Mouse (Mus musculus) left cerebral cortex, postnatal 36 days (tissue): ENCODE data around the gene Tsks. TPM values are rescaled to one million over a fixed set of nuclear protein-coding genes. Genes with fewer than 3 reads are reported as not detected.

Source experiments
- DNase-seq, 2 experiments: peaks; one replicate each; pipeline ENCODE4 v3.0.0; 2021 to 2022; ENCODE audit warnings: low spot score in 2 of 2, mixed read lengths in 1 of 2
- intact Hi-C: fragments of 180-260 bp; cut with DNase I; formaldehyde crosslinking; loops from one replicate; pipeline ENCODE4 v1.15.1; 2025
- total RNA-seq, 2 experiments: library from RNA; stranded (reverse); gene quantifications; 2 replicates each; pipeline ENCODE4 v1.2.3; 2021

Gene Tsks
- 1 to 10 TPM; 1.4 to 3.4 TPM for total RNA-seq

DNA sequence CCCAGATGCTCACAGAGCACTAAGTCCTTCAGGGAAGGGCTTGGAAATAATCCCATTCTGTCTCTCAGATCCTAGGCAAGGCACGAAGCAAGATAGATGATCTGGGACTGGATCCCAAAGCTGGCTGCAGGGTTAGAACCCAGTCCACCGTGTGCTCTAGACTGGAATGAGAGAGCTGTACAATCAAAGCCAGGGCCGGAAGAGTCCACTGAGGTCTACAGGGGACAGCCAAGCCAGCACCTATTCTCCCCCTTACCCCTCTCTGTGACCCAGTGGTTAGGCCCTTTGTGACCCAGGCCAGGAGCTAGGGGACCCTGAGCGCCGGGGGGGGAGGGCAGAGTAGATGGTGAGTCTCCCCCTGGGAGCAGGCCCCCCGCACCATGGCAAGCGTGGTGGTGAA, at the start of gene Tsks:
Gene Tsks (plus strand): TSS at position 301 of the 400 bp plus-strand sequence.
- no peak for DNase-seq
- intact Hi-C loops: no loop called here

DNA sequence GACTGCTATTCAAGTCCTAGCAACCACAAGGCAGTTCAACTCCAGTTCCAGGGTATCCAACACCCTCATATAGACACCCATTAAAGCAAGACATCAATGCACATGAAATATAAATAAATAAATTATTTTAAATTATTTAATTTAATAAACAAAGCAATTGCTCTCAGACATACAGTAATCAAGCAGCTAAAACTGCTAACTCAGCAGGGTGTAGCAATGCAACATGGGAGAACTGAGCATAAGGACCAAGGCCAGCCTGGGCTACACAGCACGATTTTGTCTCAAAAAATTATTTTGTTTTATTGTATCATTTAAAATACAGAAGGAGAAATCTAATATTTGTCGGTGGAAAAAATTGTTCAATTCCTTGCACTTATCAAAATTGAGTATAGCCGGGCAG, 48.8 kb upstream of the Tsks start:
- no peak for DNase-seq

GRCm38 (mm10) chr7:44895206-44895592, 47.8 kb upstream of the Tsks start:
- intact Hi-C loops: no loop called here
- no peak for DNase-seq

More for the DNA sequence above, 48.8 kb upstream of the Tsks start:
- intact Hi-C loops: no loop called here

- intact Hi-C loops: no loop called here
- DNase-seq: peak; percentile 89 to 93
Measured at GRCm38 (mm10) chr7:44895593-44896434, 47.2 kb upstream of the Tsks start, which contains the start of gene Fuz. Gene Fuz, plus strand, starts transcription at chr7:44896079.

DNA sequence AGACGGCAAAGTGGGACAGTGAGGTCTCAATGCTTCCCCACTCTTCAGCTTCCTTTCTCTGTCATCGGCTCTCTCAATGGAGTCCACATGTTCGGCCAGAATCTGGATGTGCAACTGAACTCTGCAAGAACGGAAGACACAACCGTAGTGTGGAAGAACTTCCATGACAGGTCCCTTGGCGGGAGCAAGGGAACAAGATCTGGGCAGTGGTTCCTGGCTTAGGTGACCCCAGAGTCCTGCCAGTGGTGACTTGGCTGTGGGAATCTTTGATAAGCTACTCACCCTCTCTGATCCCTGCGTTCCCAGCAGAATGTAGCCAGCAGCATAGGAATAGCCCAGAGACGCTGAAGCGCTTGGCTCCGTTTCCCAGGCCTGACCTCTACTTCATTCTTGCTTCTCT, 46.5 kb upstream of the Tsks start:
- intact Hi-C loops: no loop called here
- no peak for DNase-seq

GRCm38 (mm10) chr7:44898607-44899006, 44.4 kb upstream of the Tsks start:
- DNase-seq: no peak
- intact Hi-C loops: no loop called here

GRCm38 (mm10) chr7:44900632-44901031, 42.4 kb upstream of the Tsks start:
- intact Hi-C loops: no loop called here
- DNase-seq: no peak

DNA sequence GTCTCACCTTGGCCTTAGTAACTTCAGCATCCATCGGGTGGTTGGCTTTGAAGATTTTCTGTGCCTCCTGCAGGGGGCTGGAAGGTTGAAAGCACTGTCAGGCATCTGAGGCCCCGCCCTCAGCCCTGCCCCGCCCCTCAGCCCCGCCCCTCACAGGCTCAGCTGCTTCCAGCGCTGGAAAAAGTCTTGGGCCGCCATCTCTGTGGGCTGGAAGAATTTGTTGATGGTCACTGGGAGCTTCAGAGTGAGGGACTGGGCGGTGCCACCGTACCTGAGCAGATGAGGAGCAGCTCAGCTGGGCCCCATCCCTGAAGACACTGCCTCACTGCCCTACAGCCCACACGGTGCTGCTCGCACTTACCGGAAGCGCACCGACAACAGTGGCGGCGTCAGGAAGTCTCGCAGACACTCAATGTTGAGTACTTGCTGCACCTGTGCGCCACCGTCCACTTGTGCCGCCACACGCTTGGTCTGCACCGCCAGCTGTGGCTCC, 41.7 kb upstream of the Tsks start:
- intact Hi-C loops: no loop called here
- no peak for DNase-seq

DNA sequence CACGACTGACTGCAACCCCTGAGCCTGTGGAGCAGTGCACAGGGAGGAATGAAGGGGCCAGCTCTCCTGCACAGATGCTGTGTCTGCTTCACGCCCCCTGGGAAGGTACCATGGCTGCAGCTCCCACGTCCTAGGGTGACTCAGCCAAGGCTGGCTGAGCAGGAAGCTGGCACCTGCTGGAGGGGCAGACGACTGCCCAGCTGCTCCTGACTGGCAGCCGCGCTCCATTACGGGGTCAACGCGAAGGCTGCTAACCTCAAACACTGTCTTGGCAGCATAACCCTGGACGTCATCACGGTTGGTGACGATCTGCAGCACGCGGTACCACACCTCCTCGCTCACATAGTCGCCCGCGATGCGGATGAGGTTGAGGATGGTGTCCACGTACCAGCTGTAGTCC, 37.6 kb upstream of the Tsks start:
- intact Hi-C loops: no loop called here
- DNase-seq: peak in 1 of 2 experiments; percentile 64

DNA sequence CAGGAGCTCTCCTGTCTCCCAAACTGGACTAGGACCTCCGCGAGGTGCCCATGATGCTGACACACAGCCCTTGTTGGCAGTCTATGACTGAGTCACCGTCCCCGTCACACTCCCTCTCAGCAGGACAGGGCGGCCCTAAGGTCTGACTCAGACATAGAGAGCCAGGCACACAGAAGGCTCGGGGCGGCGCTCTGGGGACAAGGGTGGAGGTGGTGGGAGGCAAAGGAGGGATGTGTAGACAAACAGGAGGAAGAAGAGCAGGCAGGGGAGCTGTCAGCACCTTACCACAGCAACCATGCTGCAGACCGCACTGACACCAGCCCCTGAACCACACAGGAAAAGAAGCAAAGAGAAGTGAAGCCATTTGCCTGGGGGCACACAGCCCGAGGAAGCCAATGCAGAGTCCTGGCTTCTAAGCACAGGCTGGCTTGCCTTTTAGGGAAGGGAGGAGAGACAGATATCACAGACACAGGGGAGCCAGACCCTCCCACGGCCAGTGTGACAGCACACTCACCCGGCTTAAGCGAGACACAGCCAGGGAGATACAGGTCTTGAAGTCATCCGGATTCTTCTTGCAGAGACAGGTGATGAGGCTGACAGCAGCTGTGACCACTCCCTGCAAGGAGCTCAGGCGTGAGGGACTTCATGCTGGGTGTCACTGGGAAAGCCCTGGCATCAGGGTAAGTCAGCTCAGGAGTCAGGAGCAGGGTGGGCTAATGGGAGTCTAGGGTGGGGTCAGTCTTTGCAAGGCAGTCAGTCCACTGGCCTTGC, 34.1 kb upstream of the Tsks start:
- DNase-seq: no peak
- intact Hi-C loops: no loop called here

DNA sequence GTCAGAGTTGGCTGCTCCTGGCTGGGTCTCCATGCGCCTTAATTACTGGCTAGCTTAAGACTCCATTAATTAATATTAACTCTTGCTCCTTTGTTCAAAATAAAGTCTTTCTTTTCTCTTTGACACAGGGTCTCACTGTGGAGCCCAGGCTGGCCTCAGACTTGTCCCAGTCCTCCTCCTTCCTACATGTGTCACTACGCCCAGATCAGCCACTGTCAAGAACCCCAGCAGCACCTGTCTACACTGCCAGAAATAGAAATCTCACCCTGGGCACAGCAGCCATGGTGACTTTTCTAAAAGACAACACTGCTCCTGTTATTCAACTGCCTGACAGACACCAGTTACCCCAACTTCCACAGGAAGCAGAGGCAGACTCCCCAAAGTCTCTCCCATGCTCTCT, 28.6 kb upstream of the Tsks start:
- DNase-seq: no peak
- intact Hi-C loops: no loop called here

GRCm38 (mm10) chr7:44915314-44915713, 27.7 kb upstream of the Tsks start:
- intact Hi-C loops: no loop called here
- no peak for DNase-seq

DNA sequence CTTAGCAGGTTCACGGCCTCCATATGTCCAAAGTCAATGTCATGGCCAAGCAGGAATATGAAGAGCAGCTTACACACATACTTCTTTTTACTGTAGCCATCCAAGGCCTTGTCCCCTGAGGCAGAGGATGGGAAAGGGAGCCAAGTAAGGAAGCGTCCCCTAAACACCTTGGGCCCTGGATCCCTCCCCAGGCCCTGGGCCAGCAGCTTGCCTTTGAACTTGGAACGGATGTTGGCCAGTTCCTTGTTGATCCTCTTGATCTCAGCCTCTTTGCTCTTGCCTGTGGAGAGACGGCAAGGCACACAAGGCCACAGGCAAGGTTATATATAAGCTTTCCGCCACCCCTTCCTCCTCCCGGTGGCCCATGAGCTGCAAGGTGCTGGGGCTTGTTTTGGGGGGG, 26.8 kb upstream of the Tsks start:
- DNase-seq: no peak
- intact Hi-C loops: no loop called here

DNA sequence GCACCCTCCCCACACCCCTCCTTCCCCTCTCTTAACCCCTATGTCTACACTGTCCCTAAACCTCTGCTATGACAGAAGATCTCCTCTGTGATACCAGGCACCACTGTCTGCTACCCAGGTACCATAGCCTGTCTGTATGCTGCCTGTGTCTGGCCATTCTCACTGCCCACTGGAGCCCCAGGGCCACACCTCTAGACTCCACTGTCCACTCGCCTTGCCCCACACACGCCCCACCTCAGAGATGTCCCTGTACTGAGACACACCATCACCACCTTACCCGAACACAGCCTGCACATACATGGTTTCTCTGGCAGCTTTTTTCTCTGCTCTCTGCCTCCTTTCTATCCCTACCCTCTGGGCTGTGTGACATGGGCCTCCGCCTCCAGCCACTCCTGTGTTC, 26.1 kb upstream of the Tsks start:
- intact Hi-C loops: no loop called here

DNA sequence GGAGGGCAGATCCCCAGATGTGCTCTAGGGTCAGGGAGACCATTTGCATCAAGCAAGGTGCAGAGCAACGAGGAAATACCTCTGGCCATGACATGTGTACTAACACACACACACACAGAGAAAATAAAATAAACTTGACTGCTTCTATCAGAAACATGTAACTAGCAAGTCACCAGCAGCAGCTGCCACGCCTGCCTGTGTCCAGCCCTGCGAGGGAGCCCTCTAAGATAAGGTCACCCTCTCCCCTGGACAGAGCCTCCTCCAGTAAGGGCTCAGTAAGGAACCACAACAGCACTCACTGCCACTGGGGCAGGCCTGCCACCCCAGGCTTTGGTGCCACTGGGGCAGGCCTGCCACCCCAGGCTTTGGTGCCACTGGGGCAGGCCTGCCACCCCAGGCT, 24.8 kb upstream of the Tsks start:
- DNase-seq: no peak
- intact Hi-C loops: no loop called here

More for the DNA sequence above, 26.1 kb upstream of the Tsks start:
- no peak for DNase-seq

DNA sequence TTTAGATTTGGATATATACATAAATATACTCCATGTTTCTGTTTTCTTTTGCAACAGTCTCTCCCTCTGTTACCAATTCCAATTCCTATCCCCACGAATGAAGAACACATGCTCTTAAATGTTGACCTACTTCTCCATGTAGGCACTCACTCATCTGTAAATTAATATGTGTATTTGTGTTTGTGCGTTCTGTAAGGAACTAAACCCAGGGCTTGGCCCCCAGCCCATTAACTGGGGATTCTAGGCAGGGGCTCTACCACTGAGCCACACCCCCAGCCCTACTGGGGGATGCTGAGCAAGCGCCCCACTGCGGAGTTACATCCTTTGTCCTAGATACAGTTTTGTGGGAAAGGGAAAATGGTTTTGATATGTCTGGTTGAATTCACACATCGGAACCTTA, 23.9 kb upstream of the Tsks start:
- intact Hi-C loops: no loop called here
- DNase-seq: no peak

- no peak for DNase-seq
- intact Hi-C loops: loop anchor here (5.0 kb wide), 1 partner anchor 35 kb away; no protein-coding TSS in a partner anchor
Measured at GRCm38 (mm10) chr7:44922530-44922929, 20.5 kb upstream of the Tsks start.

DNA sequence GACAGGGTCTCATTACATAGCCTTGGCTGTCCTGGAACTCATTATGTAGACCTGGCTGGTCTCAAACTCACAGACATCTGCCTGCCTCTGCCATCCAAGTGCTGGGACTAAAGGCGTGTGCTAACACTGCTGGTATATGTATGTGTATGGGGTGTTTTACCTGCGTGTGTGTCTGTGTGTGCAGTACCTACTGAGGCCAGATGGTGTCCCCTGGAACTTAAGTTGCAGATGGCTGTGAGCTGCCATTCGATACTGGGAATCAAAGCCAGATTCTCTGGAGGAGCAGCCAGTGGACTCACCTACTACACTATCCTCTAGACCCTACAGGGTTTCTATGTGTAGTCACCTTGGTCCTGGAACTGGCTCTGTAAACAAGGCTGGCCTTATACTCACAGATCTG, 17.5 kb upstream of the Tsks start:
- intact Hi-C loops: loop anchor here (5.0 kb wide), 1 partner anchor 47 kb away; the partner anchor contains the start of gene Cpt1c
- no peak for DNase-seq

- intact Hi-C loops: loop anchor here (5.0 kb wide), 1 partner anchor 44 kb away; the partner anchor contains the start of gene Cpt1c
Measured at GRCm38 (mm10) chr7:44928570-44928969, 14.4 kb upstream of the Tsks start.

More at GRCm38 (mm10) chr7:44928570-44928969, 14.4 kb upstream of the Tsks start:
- DNase-seq: no peak
